Mouse (Mus musculus) C2C12 (cell line): ENCODE results near the gene Itgb5.

Experiments used
- CEBPB ChIP-seq: IDR thresholded peaks from one replicate; pipeline ENCODE4 v1.6.1; 2011; ENCODE audit warnings: low read depth, mild to moderate bottlenecking, control low read depth, moderate library complexity
- CTCF ChIP-seq: IDR thresholded peaks from one replicate; pipeline ENCODE4 v1.5.1; 2011; ENCODE audit not compliant: control insufficient read depth, insufficient read depth, insufficient read length
- MYOD1 ChIP-seq: IDR thresholded peaks from one replicate; pipeline ENCODE4 v1.6.1; 2011; ENCODE audit warnings: low read depth; ENCODE audit not compliant: control insufficient read depth, insufficient read length
- MYOG ChIP-seq: IDR thresholded peaks from one replicate; pipeline ENCODE4 v1.6.1; 2011; ENCODE audit not compliant: control insufficient read depth, insufficient read length; ENCODE audit errors: extremely low read depth
- USF1 ChIP-seq: IDR thresholded peaks from one replicate; pipeline ENCODE4 v1.6.1; 2011; ENCODE audit warnings: low read depth, mild to moderate bottlenecking, control low read depth, moderate library complexity

GRCm38 (mm10) chr16:33943388-33943787 lies 113.9 kb downstream of the Itgb5 start:
- TF ChIP-seq CTCF (no peak), MYOD1 (no peak), CEBPB (no peak), USF1 (no peak), MYOG (no peak)
